Mouse (Mus musculus) kidney, postnatal 14 days (tissue): ENCODE data around the gene Neurog1.
A peak's percentile ranks its signal among the peaks of the same experiment; 100 is the strongest.

Experiments
- DNase-seq: peaks from one replicate; pipeline ENCODE4 v3.0.0; 2022; ENCODE audit warnings: mixed read lengths

The Neurog1 gene

GRCm38 (mm10) chr13:56257469-56258153 is 5.6 kb upstream of the Neurog1 start:
- DNase-seq: no peak

DNA sequence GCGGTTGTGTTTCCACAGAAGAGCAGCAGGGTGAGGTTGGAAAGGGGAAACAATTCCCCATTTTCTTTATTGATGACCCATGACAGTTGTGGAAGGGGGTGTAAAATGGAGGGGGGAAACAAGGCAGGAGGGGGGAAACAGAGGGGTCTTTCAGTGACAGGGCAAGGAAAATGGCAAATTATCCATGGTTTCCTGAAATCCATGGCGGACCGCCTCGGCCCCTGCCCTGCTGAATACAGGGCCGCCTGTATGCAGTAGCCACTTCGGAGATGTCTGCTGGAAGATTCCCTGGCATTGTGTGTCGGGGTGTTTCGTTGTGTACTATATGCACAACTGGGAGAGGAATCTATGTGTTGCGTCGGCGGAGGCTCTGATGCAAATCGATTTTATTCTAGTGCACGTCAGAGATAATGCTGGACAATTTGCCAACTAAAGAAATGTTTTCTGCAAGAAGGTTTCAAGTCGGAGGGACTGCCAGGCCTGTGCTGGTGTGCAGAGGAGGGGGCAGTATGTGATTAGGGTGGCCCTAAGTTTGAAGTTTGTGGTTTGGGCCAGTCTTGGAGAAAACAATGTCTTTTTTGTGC is 4.8 kb upstream of the Neurog1 start:
- DNase-seq: no peak

DNA sequence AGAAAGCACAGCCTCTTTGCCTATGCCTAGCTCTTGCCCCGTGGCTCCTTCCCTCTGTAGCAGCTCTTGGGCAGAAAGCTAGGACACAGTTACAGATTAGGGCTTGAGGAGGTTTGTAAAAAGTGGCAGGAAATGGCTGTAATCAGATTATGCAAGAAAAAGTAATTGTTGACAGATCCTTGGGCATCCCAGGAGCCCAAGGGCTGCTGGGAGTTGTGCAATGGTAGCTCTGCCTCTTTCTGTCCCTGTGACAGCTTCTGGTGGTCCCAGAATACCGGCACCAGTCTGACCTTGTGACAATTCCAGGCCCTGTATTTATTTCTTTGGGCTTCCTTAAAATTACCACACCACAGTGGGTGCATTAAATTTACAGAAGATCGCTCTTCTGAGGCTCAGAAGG is 1.4 kb upstream of the Neurog1 start:
- no peak for DNase-seq

DNA sequence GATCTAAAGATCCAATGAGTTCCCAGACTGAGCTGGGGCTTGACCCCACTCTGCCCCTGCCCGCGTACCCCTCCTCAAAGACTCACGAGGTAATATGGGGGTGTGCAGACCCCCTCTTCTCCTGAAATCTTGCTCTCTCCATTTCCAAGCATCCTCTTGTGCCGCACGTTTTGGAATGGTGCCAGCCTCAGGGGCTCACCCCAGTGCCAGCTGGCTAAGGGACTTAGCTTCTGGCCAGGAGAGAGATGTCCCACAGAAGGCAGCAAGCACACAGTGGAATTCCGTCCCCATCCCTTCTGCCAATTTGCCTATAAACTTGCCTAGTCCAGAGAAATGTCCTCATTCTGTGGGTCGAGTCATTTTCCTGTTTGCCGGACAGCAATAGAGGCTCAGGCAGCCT is 820 bp upstream of the Neurog1 start:
- DNase-seq: no peak

- DNase-seq: no peak
Measured at GRCm38 (mm10) chr13:56251176-56251923, 613 bp downstream of the Neurog1 start.

GRCm38 (mm10) chr13:56250551-56251161 is 1.3 kb downstream of the Neurog1 start:
- DNase-seq: no peak

GRCm38 (mm10) chr13:56249593-56250341 is 2.2 kb downstream of the Neurog1 start:
- no peak for DNase-seq

DNA sequence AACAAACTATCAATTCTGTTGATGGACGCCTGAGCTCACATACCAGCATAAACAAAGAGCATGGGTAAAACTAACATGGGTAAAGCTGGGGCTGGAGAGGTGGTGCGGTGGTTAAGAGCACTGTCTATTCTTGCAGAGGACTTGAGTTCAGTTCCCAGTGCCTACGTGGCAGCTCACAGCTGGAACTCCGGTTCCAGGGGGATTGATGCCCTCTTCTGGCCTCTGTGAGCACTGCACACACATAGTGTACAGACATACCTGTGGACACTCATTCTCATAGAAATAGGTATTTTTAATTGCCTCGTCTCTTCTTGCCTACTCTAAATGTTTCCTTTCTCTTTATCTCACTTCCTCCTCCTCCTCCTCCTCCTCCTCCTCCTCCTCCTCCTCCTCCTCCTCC is 8.9 kb downstream of the Neurog1 start:
- DNase-seq: no peak

DNA sequence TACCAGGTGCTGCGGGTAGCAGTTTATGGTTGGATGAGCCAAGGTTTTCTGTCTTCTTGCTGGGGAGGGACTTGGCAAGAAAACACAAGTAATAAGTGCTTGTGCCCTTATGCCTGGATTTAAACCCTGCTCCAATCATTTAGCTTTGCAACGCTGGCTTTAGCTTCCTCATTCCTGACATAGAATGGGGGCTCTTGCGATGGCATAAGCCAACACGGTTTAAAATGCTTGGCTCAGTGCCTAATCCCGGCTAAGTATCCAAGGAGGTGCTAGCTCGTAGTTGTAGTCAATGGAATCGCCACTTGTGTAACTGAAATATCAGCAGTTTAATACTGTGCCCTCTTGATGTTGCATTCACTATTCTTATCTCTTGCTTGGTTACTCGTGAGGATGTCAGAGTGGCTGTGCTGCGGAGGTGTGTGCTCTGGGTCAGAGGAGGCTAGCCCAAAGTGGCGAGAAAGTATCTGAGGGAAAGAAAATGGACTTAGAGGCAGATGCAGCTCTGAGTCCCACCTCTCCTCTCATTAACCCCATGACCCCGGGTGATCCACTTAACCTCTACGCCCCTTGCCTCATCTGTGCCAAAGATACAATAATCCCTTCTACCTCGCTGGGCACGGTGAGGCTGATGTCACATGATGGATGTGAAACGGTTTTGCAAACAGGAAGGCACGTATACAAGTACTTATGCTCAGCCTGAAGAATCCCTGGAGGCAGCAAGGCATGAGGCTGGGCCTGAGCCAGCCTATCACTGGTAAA is 11.8 kb downstream of the Neurog1 start:
- no peak for DNase-seq

DNA sequence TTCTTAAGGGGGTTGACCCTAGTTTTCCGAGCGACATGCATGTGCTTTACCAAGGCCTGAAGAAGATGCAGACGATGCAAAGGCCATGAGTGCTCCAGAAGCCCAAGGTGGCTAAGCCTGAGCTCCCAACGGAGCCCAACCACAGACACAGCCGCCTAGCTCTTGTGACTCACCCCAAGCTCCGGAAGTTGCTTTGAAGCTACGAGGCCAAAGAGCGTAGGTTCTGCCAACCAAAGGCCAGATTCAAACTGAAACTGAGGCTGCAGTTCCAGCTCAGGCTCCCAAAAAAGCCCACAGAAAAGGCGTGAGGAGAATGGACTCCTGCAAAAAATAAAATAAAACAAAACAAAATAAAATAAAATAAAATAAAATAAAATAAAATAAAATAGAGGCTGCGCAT is 14.1 kb downstream of the Neurog1 start:
- DNase-seq: no peak

DNA sequence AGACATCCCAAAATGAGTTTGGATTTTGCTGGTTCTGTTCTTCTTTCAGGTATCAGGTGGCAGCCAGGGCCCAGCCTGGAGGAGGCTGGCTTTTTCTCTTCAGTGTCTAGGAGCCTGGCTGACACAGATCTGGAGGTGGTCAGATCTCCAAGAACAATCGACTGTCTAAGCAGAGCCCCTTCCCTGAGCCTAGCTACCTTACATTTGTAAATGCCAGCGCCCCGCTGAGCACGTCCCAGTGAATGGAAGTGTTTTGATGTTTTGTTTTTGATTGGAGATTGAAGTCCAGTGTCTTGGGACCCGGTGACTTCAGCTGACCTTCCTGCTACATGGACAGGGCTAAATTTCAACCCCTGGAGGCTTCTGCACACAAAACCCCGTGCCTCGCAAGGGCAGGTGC is 15.8 kb downstream of the Neurog1 start:
- DNase-seq: no peak

GRCm38 (mm10) chr13:56228790-56229189 is 23.2 kb downstream of the Neurog1 start:
- DNase-seq: no peak

DNA sequence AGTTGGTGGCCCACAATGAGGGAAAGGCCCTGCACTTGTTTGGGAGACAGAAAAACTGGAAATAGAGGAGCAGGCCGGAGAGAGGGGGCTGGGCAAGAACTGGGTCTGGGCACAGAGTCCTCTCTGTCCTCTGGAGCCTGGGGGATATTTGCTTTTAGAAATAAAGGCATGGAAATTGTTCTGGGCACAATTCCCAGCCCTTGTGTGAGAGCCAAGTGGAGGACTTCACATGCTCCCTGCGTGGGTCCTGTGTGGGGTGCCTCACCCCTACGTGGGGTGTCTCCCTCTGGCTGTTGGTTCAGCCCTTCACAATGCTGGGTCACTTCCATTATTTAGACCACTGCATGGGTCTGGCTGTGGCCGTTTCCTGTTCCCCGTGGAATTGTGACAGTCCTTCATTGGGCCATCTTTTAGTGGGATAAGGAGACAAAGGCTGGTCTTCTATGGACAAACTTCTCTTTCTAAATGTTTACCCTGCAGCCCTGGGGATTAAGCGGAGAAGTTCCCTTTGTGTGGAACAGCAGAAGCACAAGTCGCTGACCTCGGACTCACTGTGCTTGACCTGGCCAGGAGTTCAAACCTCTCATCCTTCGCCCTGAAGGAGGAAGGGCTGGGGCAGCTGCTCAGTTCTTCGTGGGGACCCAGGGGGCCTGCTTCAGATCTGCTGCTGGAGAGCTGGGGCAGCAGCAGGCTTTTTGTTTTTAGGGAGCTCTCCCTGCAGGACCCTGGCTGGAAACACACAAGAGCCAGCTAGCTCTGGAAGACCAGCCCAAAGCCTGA is 25.6 kb downstream of the Neurog1 start:
- DNase-seq: peak; percentile 7

GRCm38 (mm10) chr13:56223625-56224024 is 28.3 kb downstream of the Neurog1 start:
- no peak for DNase-seq

DNA sequence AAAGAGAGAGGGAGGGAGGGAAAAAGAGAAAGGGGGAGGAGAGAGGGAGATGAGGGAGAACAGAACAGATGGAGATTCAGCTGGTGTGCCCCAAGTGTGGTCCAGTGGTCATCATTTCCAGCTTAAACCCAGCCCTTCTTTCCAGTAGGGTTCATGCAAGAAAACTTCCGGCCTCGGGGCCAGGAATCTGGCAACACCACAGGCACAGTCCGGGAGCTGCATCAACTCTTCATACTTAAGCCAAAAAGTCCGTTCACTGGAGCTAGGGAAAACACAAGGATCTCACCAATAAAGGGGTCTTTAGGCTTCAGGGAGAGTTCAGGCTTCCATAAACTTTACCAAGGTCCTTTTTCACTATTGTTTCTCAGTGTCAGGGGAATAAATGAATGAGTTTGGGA is 29.1 kb downstream of the Neurog1 start:
- DNase-seq: no peak

DNA sequence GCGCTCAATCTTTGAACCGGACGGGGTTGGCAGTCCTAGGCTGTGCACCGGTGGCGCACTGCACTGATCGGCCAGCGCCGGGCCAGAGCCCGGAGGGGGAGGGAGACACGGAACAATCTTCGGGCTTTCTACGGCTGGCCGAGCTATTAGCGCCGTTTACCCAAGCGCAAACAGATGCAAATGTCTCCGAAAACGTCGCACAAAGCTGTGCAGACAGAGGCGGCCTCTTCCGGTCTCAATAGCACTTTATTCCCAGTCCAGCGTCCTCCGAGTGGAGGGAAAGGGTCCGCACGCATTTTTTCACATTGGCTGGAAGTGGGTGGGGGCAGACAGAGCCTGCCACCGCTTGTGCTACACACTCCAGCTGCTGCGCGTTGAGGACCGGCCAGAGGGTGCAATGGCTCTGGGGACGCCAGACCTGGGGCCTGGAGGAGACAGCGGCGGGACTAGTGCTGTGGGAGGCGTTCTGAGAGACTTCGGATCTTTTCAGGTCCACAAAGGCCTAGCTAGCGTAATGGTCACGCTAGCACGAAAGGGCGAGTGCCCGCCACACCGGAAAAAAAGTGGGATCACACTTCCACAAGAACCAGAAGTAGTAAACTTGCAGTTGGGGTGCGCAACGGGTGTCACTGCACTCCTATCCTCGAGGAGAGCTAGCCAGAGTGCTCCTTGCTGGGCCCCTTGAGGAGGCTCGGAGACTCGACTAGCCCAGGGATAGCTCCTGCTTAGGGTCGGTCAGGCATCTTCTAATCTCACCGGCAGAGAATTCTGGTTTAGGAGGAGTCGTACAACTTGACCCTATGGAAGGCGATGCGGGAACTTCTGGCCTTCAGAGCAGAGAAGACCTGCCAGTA is 29.7 kb downstream of the Neurog1 start:
- peak; percentile 18 for DNase-seq

DNA sequence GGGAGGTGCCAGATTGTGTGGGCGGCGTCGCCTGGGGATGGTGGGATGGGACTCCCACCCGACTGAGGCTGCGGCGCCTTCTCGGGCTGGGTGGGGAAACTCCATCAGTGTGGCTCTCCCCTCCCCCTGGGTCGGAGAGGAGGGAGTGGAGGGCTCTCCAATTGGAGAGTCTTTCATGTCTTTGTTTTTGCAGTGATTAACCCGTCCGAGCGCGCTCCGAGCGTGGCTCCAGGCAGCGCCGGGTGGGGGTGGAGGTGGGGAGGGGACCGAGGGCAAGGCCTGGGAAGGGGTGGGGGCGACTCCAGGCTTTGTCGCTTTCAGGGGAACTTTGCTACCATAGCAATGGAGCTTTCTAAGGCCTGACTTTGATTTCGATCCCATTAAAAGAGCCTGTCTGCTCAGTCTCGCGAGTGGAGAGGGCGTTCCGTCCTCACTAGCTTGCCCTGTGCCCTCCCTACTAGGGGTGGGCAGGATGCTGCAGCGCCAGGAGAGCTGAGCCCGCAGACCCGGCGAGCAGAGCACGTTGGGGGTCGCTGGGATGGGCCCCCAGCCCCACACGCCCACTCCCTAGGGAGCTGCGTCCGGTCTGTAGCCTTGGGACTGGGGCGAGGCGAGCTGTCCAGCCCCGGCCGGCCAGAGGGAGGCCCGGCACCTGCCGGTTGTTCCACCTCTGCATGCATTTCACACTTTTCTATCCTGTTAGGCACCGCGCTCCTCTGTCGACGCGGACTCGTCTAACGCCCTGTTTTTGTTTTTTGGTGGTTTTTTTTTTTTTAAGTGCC is 30.6 kb downstream of the Neurog1 start:
- peak; percentile 21 for DNase-seq

DNA sequence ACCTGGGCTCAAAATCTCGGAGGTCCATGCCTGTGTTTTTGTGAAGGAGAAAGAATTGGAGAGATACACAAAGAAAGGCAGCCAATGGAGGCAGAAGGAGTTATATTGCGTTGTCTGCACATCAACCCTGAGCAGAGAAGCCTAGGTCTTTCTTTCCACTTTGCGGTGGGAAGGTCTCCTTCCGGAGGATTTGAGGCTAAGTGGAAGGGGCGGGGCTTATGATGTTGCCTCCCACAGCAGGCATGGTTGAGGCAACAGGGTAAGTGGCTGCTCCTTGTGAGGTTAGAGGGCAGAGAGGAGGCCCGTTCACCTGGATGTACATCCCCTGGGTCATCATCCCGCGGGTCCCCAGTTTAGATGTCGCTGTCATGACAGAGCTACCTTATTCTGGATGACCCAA is 32.7 kb downstream of the Neurog1 start:
- no peak for DNase-seq

GRCm38 (mm10) chr13:56216090-56216489 is 35.9 kb downstream of the Neurog1 start:
- no peak for DNase-seq

DNA sequence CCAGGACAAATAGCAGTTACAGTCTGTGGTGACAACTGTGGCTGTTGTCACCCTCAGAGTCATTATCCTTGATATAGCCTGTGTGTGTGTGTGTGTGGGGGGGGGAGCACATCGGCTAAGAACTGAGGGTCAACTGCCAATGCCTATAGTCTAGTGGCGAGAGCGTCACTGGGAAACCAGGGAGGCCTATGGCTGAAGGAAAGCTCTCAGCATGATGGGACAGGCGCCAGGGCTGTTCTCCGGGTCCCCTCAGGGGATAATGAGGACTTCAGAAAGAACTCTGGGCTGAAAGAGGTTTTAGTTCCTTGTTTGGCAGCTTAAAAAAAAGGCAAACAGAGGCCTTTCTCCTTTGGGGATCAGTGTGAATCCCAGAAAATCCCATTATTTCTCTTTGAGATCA is 37.3 kb downstream of the Neurog1 start:
- DNase-seq: no peak
